Mouse (Mus musculus): ENCODE results near the gene Zfp607b.

- TF ChIP-seq CTCF (IDR thresholded peaks at IDR 0.05; ENCODE audit: low read depth, low read length) (peak; percentile 28), POLR2A (IDR thresholded peaks at IDR 0.05; ENCODE audit: insufficient read depth, low read length) (no peak), EP300 (IDR thresholded peaks at IDR 0.05; ENCODE audit: insufficient read depth, low read depth, low read length) (0 out of 2 replicates have a peak, but pooled peaks have one; percentile 26)
Measured at GRCm38 (mm10) chr7:27653681-27654437, 35.3 kb upstream of the Zfp607b start, which contains the start of gene Ttc9b.
